Mouse (Mus musculus) embryonic fibroblast, embryonic 13.5 days (primary cell): ENCODE results near the gene Eln. TPM values are rescaled to one million over a fixed set of nuclear protein-coding genes. Genes with fewer than 3 reads are reported as not detected.

ENCODE experiments used
- H3K27ac ChIP-seq: 2 replicates; pipeline ENCODE4 v1.5.1; 2012; ENCODE audit warnings: low read length, control low read depth, inconsistent platforms; ENCODE audit not compliant: insufficient read depth
- H3K4me1 ChIP-seq: 2 replicates; pipeline ENCODE4 v1.6.1; 2011; ENCODE audit warnings: low read length; ENCODE audit not compliant: control insufficient read depth, insufficient read depth
- H3K4me3 ChIP-seq: 2 replicates; pipeline ENCODE4 v1.5.1; 2011; ENCODE audit warnings: mild to moderate bottlenecking, control low read depth, low read length; ENCODE audit not compliant: insufficient read depth
- CTCF ChIP-seq: IDR thresholded peaks from 2 replicates; pipeline ENCODE4 v1.5.1; 2011; ENCODE audit warnings: mild to moderate bottlenecking, control low read depth, low read length, moderate library complexity, borderline replicate concordance; ENCODE audit not compliant: insufficient read depth
- POLR2A ChIP-seq: IDR thresholded peaks from 2 replicates; pipeline ENCODE4 v1.6.1; 2011; ENCODE audit warnings: low read depth, mild to moderate bottlenecking, control low read depth, low read length, moderate library complexity
- polyA plus RNA-seq: library from polyadenylated mRNA; stranded (reverse); fragments of >200 nt; gene quantifications from 2 replicates; pipeline ENCODE4 v1.2.4, GENCODE M21; 2011; ENCODE audit warnings: low read depth; ENCODE audit not compliant: missing spikeins, insufficient read length

Gene Eln
- polyA plus RNA-seq, 1 experiment = 265 TPM

- TF ChIP-seq POLR2A (no peak), CTCF (no peak)
- Histone ChIP-seq H3K4me3 (no peak overlapping the region), H3K4me1 (no peaks in the 10 kb centered on the region), H3K27ac (no peak overlapping the region)
Observed at GRCm38 (mm10) chr5:134692704-134693103, 54.4 kb downstream of the Eln start.

GRCm38 (mm10) chr5:134688718-134689284, 58.3 kb downstream of the Eln start:
- H3K27ac ChIP-seq = no peak overlapping the region
- no peaks in the 10 kb centered on the region for H3K4me1 ChIP-seq
- H3K4me3 ChIP-seq = peak overlapping the region; percentile 55
- peak; percentile 50; the same call in 1 of the 2 replicates for TF ChIP-seq POLR2A
- TF ChIP-seq CTCF = no peak

GRCm38 (mm10) chr5:134688086-134688717, 58.9 kb downstream of the Eln start, which contains the start of gene Limk1:
TSS of gene Limk1 (minus strand) at chr5:134688598.
- H3K4me1 ChIP-seq = no peaks in the 10 kb centered on the region
- no peak for TF ChIP-seq CTCF
- TF ChIP-seq POLR2A = peak; percentile 74

GRCm38 (mm10) chr5:134687187-134687586, 59.9 kb downstream of the Eln start:
- no peaks in the 10 kb centered on the region for H3K4me1 ChIP-seq
- H3K4me3 ChIP-seq = peak overlapping the region; percentile 64; the same call in 1 of the 2 replicates
- TF ChIP-seq POLR2A (no peak), CTCF (no peak)
- H3K27ac ChIP-seq = no peak overlapping the region

More at GRCm38 (mm10) chr5:134688086-134688717, 58.9 kb downstream of the Eln start, which contains the start of gene Limk1:
- H3K27ac ChIP-seq = no peak within 1 kb of the TSS
- H3K4me3 ChIP-seq = peak within 1 kb of the TSS; percentile 64

- TF ChIP-seq POLR2A = no peak
- TF ChIP-seq CTCF = no peak
- Histone ChIP-seq H3K4me3 (no peak overlapping the region), H3K4me1 (no peaks in the 10 kb centered on the region), H3K27ac (no peak overlapping the region)
Observed at GRCm38 (mm10) chr5:134686541-134686940, 60.6 kb downstream of the Eln start.

- H3K4me3 ChIP-seq = no peak overlapping the region
- TF ChIP-seq POLR2A = no peak
- TF ChIP-seq CTCF = no peak
- H3K27ac ChIP-seq = no peak overlapping the region
- H3K4me1 ChIP-seq = peaks cover 9% of the 10 kb centered on the region; the same call in 1 of the 2 replicates
Observed at GRCm38 (mm10) chr5:134684398-134684797, 62.7 kb downstream of the Eln start.

GRCm38 (mm10) chr5:134683813-134684212, 63.3 kb downstream of the Eln start:
- Histone ChIP-seq H3K4me1 (peaks cover 9% of the 10 kb centered on the region; the same call in 1 of the 2 replicates), H3K27ac (no peak overlapping the region), H3K4me3 (no peak overlapping the region)
- no peak for TF ChIP-seq POLR2A
- no peak for TF ChIP-seq CTCF

- Histone ChIP-seq H3K4me3 (no peak overlapping the region), H3K4me1 (peaks cover 16% of the 10 kb centered on the region; the same call in 1 of the 2 replicates), H3K27ac (peak overlapping the region; percentile 37; the same call in 1 of the 2 replicates)
- TF ChIP-seq CTCF = no peak
- no peak; the same call in 1 of the 2 replicates for TF ChIP-seq POLR2A
Observed at GRCm38 (mm10) chr5:134680238-134680637, 66.9 kb downstream of the Eln start.

GRCm38 (mm10) chr5:134678827-134679546, 68.1 kb downstream of the Eln start:
- Histone ChIP-seq H3K4me3 (no peak overlapping the region), H3K4me1 (peaks cover 16% of the 10 kb centered on the region; the same call in 1 of the 2 replicates), H3K27ac (no peak overlapping the region)
- TF ChIP-seq POLR2A (no peak), CTCF (no peak)
